Mouse (Mus musculus) kidney, adult 2 months (tissue): ENCODE data around the gene Sox5.

Experiments
- CTCF ChIP-seq: fragments of 200-500 bp; conservative IDR thresholded peaks from 2 replicates; pipeline ENCODE4 v1.5.1; 2011; ENCODE audit warnings: low read depth, mild to moderate bottlenecking, control low read depth, low read length, moderate library complexity, mixed read lengths; ENCODE audit not compliant: insufficient read depth, insufficient read length
- POLR2A ChIP-seq: fragments of 200-500 bp; IDR thresholded peaks from one replicate; pipeline ENCODE4 v1.6.1; 2011; ENCODE audit warnings: low read depth, low read length, control low read depth

GRCm38 (mm10) chr6:144158637-144159036 lies 623.1 kb downstream of the Sox5 start:
- TF ChIP-seq POLR2A (no peak), CTCF (no peak)
